Mouse (Mus musculus): ENCODE measurements around the gene Zcchc18. TPM values are rescaled to one million over a fixed set of nuclear protein-coding genes. Genes with fewer than 3 reads are reported as not detected.
A peak's percentile ranks its signal among the peaks of the same experiment; 100 is the strongest.
"Not testable (repeated sequence)": the region's sequence is repeated elsewhere in the genome, so short reads cannot be mapped to it uniquely, and the experiment has no call there.

Zcchc18 gene
- total and polyA plus RNA-seq, 3 experiments: 0.34 to 6.8 (median 0.83) TPM

DNA sequence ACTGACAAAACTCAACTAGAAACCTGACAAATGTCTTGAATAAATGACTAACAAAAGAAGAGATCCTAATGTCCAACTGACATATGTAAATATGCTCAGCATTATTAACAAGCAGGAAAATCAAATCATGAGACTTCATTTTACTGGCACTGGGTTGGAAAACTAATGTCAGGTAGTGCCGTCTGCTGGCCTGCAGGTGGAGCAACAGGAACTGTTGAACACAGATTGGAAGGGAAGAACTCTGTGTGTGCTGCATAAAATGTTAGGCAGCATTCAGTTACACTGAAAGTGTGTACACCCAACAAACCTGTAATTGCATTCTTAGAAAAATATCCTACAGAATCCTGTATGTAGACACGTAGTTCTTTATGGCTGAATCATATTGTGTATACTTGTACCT lies 33.3 kb upstream of the Zcchc18 start:
- TF ChIP-seq TCF12 (IDR thresholded peaks at IDR 0.05; ENCODE audit: low read depth, low read length): no peak
- TF ChIP-seq ZKSCAN1 (IDR thresholded peaks at IDR 0.05; ENCODE audit: borderline replicate concordance, low read depth, low read length): no peak
- no peak for TF ChIP-seq SIN3A (IDR thresholded peaks at IDR 0.05; ENCODE audit: low read length)
- peak; percentile 68 for TF ChIP-seq SMC3 (IDR thresholded peaks at IDR 0.05; ENCODE audit: low read depth, low read length)
- peak; percentile 10 to 69; a peak in 2 of 4 replicates for TF ChIP-seq CTCF (conservative IDR thresholded peaks at IDR 0.05 in 1 of 2, IDR thresholded peaks at IDR 0.05 in 1 of 2; ENCODE audit: low read depth in 2 of 2, low read length in 2 of 2)
- no peak for TF ChIP-seq ZMIZ1 (IDR thresholded peaks at IDR 0.05; ENCODE audit: low read depth, low read length)
- TF ChIP-seq KAT2A (IDR thresholded peaks at IDR 0.05; ENCODE audit: insufficient replicate concordance, low read length): no peak
- no peak for TF ChIP-seq UBTF (IDR thresholded peaks at IDR 0.05; ENCODE audit: low read depth, low read length)
- TF ChIP-seq E2F4 (IDR thresholded peaks at IDR 0.05; ENCODE audit: insufficient replicate concordance, low read depth, low read length): no peak
- no peak for TF ChIP-seq MAZ (IDR thresholded peaks at IDR 0.05; ENCODE audit: low read depth, low read length)
- TF ChIP-seq USF2 (conservative IDR thresholded peaks at IDR 0.05; ENCODE audit: low read depth, low read length): no peak
- TF ChIP-seq NELFE (IDR thresholded peaks at IDR 0.05; ENCODE audit: low read depth, low read length): no peak
- no peak for TF ChIP-seq EP300 (IDR thresholded peaks at IDR 0.05; ENCODE audit: low read length)
- no peak for TF ChIP-seq BHLHE40 (IDR thresholded peaks at IDR 0.05; ENCODE audit: low read depth, low read length)
- no peak for TF ChIP-seq MAX (IDR thresholded peaks at IDR 0.05; ENCODE audit: low read length)
- no peak for TF ChIP-seq USF1 (IDR thresholded peaks at IDR 0.05; ENCODE audit: low read depth, low read length)
- TF ChIP-seq RAD21 (IDR thresholded peaks at IDR 0.05; ENCODE audit: low read depth, low read length): peak; percentile 60
- no peak for TF ChIP-seq MYC (IDR thresholded peaks at IDR 0.05; ENCODE audit: low read depth, low read length)
- Histone ChIP-seq H3K27me3 (replicated peaks) (no peaks in the 10 kb centered on the region), H3K9ac (ENCODE audit: insufficient read depth, low read depth) (no peak overlapping the region), H3K4me3 (replicated peaks in 1 of 3; ENCODE audit: low read depth in 2 of 3, low read length in 2 of 3, poor library complexity in 1 of 3) (no peak overlapping the region), H3K4me2 (ENCODE audit: insufficient read depth, low read depth, poor library complexity, severe bottlenecking) (no peak overlapping the region), H3K9me3 (replicated peaks; ENCODE audit: low read length) (no peaks in the 10 kb centered on the region), H3K36me3 (replicated peaks in 1 of 2; ENCODE audit: control insufficient read depth in 1 of 2, insufficient read depth in 1 of 2, low read length in 1 of 2) (no peaks in the 10 kb centered on the region), H3K79me2 (replicated peaks; ENCODE audit: control insufficient read depth, extremely low read depth, insufficient read depth, poor library complexity, severe bottlenecking) (no peaks in the 10 kb centered on the region), H3K4me1 (ENCODE audit: control insufficient read depth in 1 of 2, insufficient read depth in 2 of 2) (no peaks in the 10 kb centered on the region), H3K27ac (ENCODE audit: insufficient read depth, low read depth) (no peak overlapping the region)
- dilution Hi-C loops (cut with MboI; ENCODE audit: extremely low pct_ligation_motif_present, extremely low pct_unique_long_range_greater_than_20kb, low sequenced_read_pairs) (no loop called here), in situ Hi-C loops (cut with MboI; ENCODE audit: low pct_ligation_motif_present, low pct_unique_long_range_greater_than_20kb, low sequenced_read_pairs) (no loop called here)
- DNase-seq (ENCODE audit: extremely low read depth): peak; percentile 21

DNA sequence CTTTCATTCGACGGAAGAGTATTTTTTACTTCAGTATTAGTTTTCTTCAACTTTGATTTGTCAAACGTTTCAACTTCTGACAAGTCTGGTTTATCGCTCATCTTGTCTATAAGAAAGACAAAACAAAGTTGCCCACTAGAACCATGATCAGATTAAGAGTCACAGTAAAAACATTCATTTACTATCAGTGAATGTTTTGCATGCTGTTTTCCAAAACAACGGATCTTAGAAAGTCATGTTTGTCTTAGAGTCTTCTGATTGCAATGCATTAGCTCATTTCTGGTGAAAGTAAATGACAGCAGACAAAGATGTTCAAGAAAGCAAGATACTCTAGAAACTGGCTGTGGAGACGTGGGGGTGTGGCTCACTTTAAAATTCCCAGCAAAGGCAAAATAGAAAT lies 17.6 kb upstream of the Zcchc18 start, which contains the start of gene Tmsb15b2:
Gene Tmsb15b2, minus strand, starts transcription at position 101 of the 400 bp plus-strand sequence.
- H3K36me3 ChIP-seq (replicated peaks in 1 of 2; ENCODE audit: control insufficient read depth in 1 of 2, insufficient read depth in 1 of 2, low read length in 1 of 2); H3K79me2 ChIP-seq (replicated peaks; ENCODE audit: control insufficient read depth, extremely low read depth, insufficient read depth, poor library complexity, severe bottlenecking); dilution Hi-C loops (cut with MboI; ENCODE audit: extremely low pct_ligation_motif_present, extremely low pct_unique_long_range_greater_than_20kb, low sequenced_read_pairs); DNase-seq (ENCODE audit: extremely low read depth); H3K27me3 ChIP-seq (replicated peaks); H3K9me3 ChIP-seq (replicated peaks; ENCODE audit: low read length); H3K27ac ChIP-seq (ENCODE audit: insufficient read depth, low read depth): not testable (repeated sequence)
- peak within 1 kb of the TSS; percentile 35; the same call in 1 of the 2 replicates for H3K9ac ChIP-seq (ENCODE audit: insufficient read depth, low read depth)
- H3K4me2 ChIP-seq (ENCODE audit: insufficient read depth, low read depth, poor library complexity, severe bottlenecking): peak within 1 kb of the TSS; percentile 82
- in situ Hi-C loops (cut with MboI; ENCODE audit: low pct_ligation_motif_present, low pct_unique_long_range_greater_than_20kb, low sequenced_read_pairs): loop anchor here (5.0 kb wide), 1 partner anchor 42 kb away; no protein-coding TSS in a partner anchor
- peaks cover 0 to 12% of the 10 kb centered on the region in 2 experiments; a peak in 1 of 4 replicates for H3K4me1 ChIP-seq (ENCODE audit: control insufficient read depth in 1 of 2, insufficient read depth in 2 of 2)
- peak within 1 kb of the TSS; percentile 57 to 74 (median 64) for H3K4me3 ChIP-seq (replicated peaks in 1 of 3; ENCODE audit: low read depth in 2 of 3, low read length in 2 of 3, poor library complexity in 1 of 3)
